Comparison of ENCODE assay signal across 25 mouse cellular contexts in the genomic region with DNA sequence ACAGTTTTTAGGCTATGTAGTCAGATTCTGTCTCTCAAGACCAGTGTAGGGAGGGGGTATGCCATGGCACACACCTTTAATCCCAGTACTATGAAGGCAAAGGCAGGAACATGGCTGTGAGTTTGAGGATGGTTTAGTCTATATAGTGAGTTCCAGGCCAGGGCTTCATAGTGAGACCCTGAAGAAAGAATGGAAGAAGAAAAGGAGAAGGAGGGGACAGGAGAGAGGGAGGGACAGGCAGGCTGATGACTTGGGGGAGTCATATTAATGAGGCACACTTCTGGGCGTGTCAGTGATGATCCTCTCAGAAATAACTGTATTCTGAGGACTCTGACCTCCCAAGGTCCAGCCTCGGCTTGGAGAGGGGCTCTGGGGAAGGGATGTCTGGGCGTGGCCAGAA.
"Had no signal": no experiment of that assay in that cellular context is flagged by ENCODE, and none has a peak within 500 bp of the region (broad histone marks: within the 10 kb centered on the region; RNA-seq: fewer than 3 reads in every experiment).

No protein-coding gene starts in this region.

- H3K4me3 ChIP-seq: heart, embryonic 10.5 days; heart, embryonic 12.5 days; hindbrain, embryonic 10.5 days; hindbrain, embryonic 12.5 days; intestine, embryonic 15.5 days; layer of hippocampus, adult 2 months; left cerebral cortex, adult 2 months; limb, embryonic 10.5 days; limb, embryonic 12.5 days; liver, embryonic 13.5 days had no signal

- H3K27me3 ChIP-seq: hindbrain, embryonic 12.5 days had no signal

- ATAC-seq: hindbrain, embryonic 16.5 days; inflammation-experienced regulatory T-cells, adult 6 months; intestine, embryonic 15.5 days; intestine, postnatal 0 days had no signal

- H3K9me3 ChIP-seq: heart, embryonic 10.5 days; heart, embryonic 12.5 days; hindbrain, embryonic 10.5 days; hindbrain, embryonic 12.5 days; intestine, embryonic 15.5 days; limb, embryonic 10.5 days; limb, embryonic 12.5 days; liver, embryonic 13.5 days had no signal

- DNase-seq: gastrocnemius, postnatal 25 days; heart, adult 18-20 months; heart, postnatal 10 days; heart, postnatal 4 days; kidney, adult 18-20 months; kidney, adult 8-10 months; kidney, postnatal 10 days; kidney, postnatal 25 days; kidney, postnatal 4 days; layer of hippocampus, adult 9-11 months; layer of hippocampus, postnatal 36 days; liver; liver, embryonic 13.5 days had no signal

- H3K36me3 ChIP-seq: heart, embryonic 10.5 days; heart, embryonic 12.5 days; hindbrain, embryonic 10.5 days; hindbrain, embryonic 12.5 days; intestine, embryonic 15.5 days; limb, embryonic 10.5 days; limb, embryonic 12.5 days; liver, embryonic 13.5 days had no signal
